Mouse (Mus musculus) MEL (cell line): ENCODE measurements around the gene Duoxa2. TPM values are rescaled to one million over a fixed set of nuclear protein-coding genes. Genes with fewer than 3 reads are reported as not detected.

Experiments
- DNase-seq: peaks from one replicate; pipeline ENCODE4 v3.0.0; 2011; ENCODE audit warnings: low read depth, low spot score
- H3K27ac ChIP-seq: 2 replicates; pipeline ENCODE4 v1.5.1; 2012; ENCODE audit warnings: low read depth, mild to moderate bottlenecking, control low read depth, low read length, moderate library complexity; ENCODE audit not compliant: control insufficient read depth
- H3K27me3 ChIP-seq, 2 experiments: fragments of 150-350 bp in 1 of 2; sonication (generic) in 1 of 2; 2 replicates each; pipeline ENCODE4 v1.6.1; 2012; ENCODE audit warnings: low read length in 2 of 2, mild to moderate bottlenecking in 2 of 2, improper control_type of control experiment in 1 of 2, moderate library complexity in 1 of 2; ENCODE audit not compliant: insufficient read depth in 2 of 2, control insufficient read depth in 1 of 2
- H3K36me3 ChIP-seq, 2 experiments: 2 replicates each; pipeline ENCODE4 v1.6.1; 2012 to 2014; ENCODE audit warnings: low read length in 2 of 2, improper control_type of control experiment in 1 of 2, inconsistent platforms in 1 of 2, mild to moderate bottlenecking in 1 of 2; ENCODE audit not compliant: insufficient read depth in 2 of 2, control insufficient read depth in 1 of 2
- H3K4me1 ChIP-seq, 2 experiments: fragments of 150-350 bp in 1 of 2; sonication (generic) in 1 of 2; 2 replicates each; pipeline ENCODE4 v1.6.1; 2012; ENCODE audit warnings: low read length in 2 of 2, improper control_type of control experiment in 1 of 2, mild to moderate bottlenecking in 1 of 2; ENCODE audit not compliant: insufficient read depth in 2 of 2, control insufficient read depth in 1 of 2
- H3K4me3 ChIP-seq, 2 experiments: fragments of 150-350 bp in 1 of 2; sonication (generic) in 1 of 2; 2 replicates each; pipeline ENCODE4 v1.5.1; 2012; ENCODE audit warnings: low read depth in 2 of 2, low read length in 2 of 2, mild to moderate bottlenecking in 2 of 2, moderate library complexity in 2 of 2, control low read depth in 1 of 2, improper control_type of control experiment in 1 of 2; ENCODE audit not compliant: control insufficient read depth in 1 of 2, insufficient read depth in 1 of 2
- H3K79me2 ChIP-seq: 2 replicates; pipeline ENCODE4 v1.6.1; 2012; ENCODE audit warnings: mild to moderate bottlenecking, low read length, moderate library complexity; ENCODE audit not compliant: control insufficient read depth, poor library complexity, insufficient read depth
- H3K9ac ChIP-seq: 2 replicates; pipeline ENCODE4 v1.6.1; 2012; ENCODE audit warnings: low read depth, mild to moderate bottlenecking, control low read depth, low read length, moderate library complexity; ENCODE audit not compliant: control insufficient read depth, poor library complexity, severe bottlenecking
- H3K9me3 ChIP-seq: fragments of 150-350 bp; sonication (generic); replicated peaks from 2 replicates; pipeline ENCODE4 v1.6.1; 2012; ENCODE audit warnings: mild to moderate bottlenecking, low read length, improper control_type of control experiment, moderate library complexity; ENCODE audit not compliant: insufficient read depth
- CHD2 ChIP-seq: IDR thresholded peaks from 2 replicates; pipeline ENCODE4 v1.6.1; 2011; ENCODE audit warnings: low read length, improper control_type of control experiment
- CTCF ChIP-seq, 3 experiments: IDR thresholded peaks in 2 of 3; conservative IDR thresholded peaks in 1 of 3; 2 replicates each; pipeline ENCODE4 v1.5.1; 2011 to 2012; ENCODE audit warnings: low read length in 3 of 3, low read depth in 2 of 3, mild to moderate bottlenecking in 2 of 3, improper control_type of control experiment in 1 of 3, inconsistent platforms in 1 of 3, mixed read lengths in 1 of 3, moderate library complexity in 1 of 3; ENCODE audit not compliant: control insufficient read depth in 1 of 3, insufficient read depth in 1 of 3, poor library complexity in 1 of 3, severe bottlenecking in 1 of 3
- E2F4 ChIP-seq: IDR thresholded peaks from 2 replicates; pipeline ENCODE4 v1.6.1; 2011; ENCODE audit warnings: low read depth, low read length, improper control_type of control experiment, borderline replicate concordance
- ELF1 ChIP-seq: IDR thresholded peaks from 2 replicates; pipeline ENCODE4 v1.6.1; 2014; ENCODE audit warnings: low read depth, mild to moderate bottlenecking, inconsistent platforms, low read length, improper control_type of control experiment, moderate library complexity
- HCFC1 ChIP-seq: IDR thresholded peaks from 2 replicates; pipeline ENCODE4 v1.6.1; 2012; ENCODE audit warnings: low read depth, mild to moderate bottlenecking, inconsistent platforms, low read length, improper control_type of control experiment, moderate library complexity
- KAT2A ChIP-seq: conservative IDR thresholded peaks from 2 replicates; pipeline ENCODE4 v1.6.1; 2012; ENCODE audit warnings: low read depth, low read length, improper control_type of control experiment, inconsistent platforms
- MAFK ChIP-seq: IDR thresholded peaks from 2 replicates; pipeline ENCODE4 v1.6.1; 2011; ENCODE audit warnings: low read depth, mild to moderate bottlenecking, low read length, improper control_type of control experiment, borderline replicate concordance
- MAX ChIP-seq: IDR thresholded peaks from 2 replicates; pipeline ENCODE4 v1.6.1; 2011; ENCODE audit warnings: low read length, improper control_type of control experiment
- MEF2A ChIP-seq: IDR thresholded peaks from 2 replicates; pipeline ENCODE4 v1.6.1; 2014; ENCODE audit warnings: low read depth, mild to moderate bottlenecking, inconsistent platforms, low read length, improper control_type of control experiment; ENCODE audit not compliant: poor library complexity, insufficient replicate concordance, severe bottlenecking; ENCODE audit errors: extremely low read depth
- MYC ChIP-seq: IDR thresholded peaks from 2 replicates; pipeline ENCODE4 v1.6.1; 2011; ENCODE audit warnings: low read depth, mild to moderate bottlenecking, low read length, improper control_type of control experiment, moderate library complexity
- NELFE ChIP-seq: IDR thresholded peaks from 2 replicates; pipeline ENCODE4 v1.6.1; 2011; ENCODE audit warnings: low read depth, low read length, improper control_type of control experiment
- NRF1 ChIP-seq: IDR thresholded peaks from 2 replicates; pipeline ENCODE4 v1.6.1; 2014; ENCODE audit warnings: low read depth, mild to moderate bottlenecking, inconsistent platforms, low read length, improper control_type of control experiment, moderate library complexity; ENCODE audit not compliant: poor library complexity, insufficient read depth, severe bottlenecking
- POLR2AphosphoS2 ChIP-seq: IDR thresholded peaks from 2 replicates; pipeline ENCODE4 v1.6.1; 2011; ENCODE audit warnings: low read length, improper control_type of control experiment
- POLR2AphosphoS5 ChIP-seq: IDR thresholded peaks from 2 replicates; pipeline ENCODE4 v1.6.1; 2012; ENCODE audit warnings: low read depth, borderline replicate concordance, mild to moderate bottlenecking, inconsistent platforms, low read length, moderate library complexity, mixed read lengths
- SIN3A ChIP-seq: IDR thresholded peaks from 2 replicates; pipeline ENCODE4 v1.6.1; 2012; ENCODE audit warnings: low read length, improper control_type of control experiment, inconsistent platforms
- ZKSCAN1 ChIP-seq: IDR thresholded peaks from 2 replicates; pipeline ENCODE4 v1.6.1; 2012; ENCODE audit warnings: low read depth, mild to moderate bottlenecking, inconsistent platforms, low read length, improper control_type of control experiment, moderate library complexity
- ZMIZ1 ChIP-seq: IDR thresholded peaks from 2 replicates; pipeline ENCODE4 v1.6.1; 2012; ENCODE audit warnings: low read depth, mild to moderate bottlenecking, inconsistent platforms, low read length, improper control_type of control experiment, moderate library complexity
- polyA plus RNA-seq, 2 experiments: library from polyadenylated mRNA; stranded (reverse) in 1 of 2; unstranded in 1 of 2; fragments of >175 nt in 1 of 2; fragments of >200 nt in 1 of 2; gene quantifications; 2 replicates each; pipeline versions ENCODE4 v1.2.1 to v1.2.4; 2012; ENCODE audit warnings: low replicate concordance in 2 of 2, low read depth in 1 of 2; ENCODE audit not compliant: insufficient read length in 2 of 2, insufficient read depth in 1 of 2, missing spikeins in 1 of 2
- total RNA-seq: library from RNA; depleted of rRNA; stranded (reverse); fragments of 300-350 nt; gene quantifications from 2 replicates; pipeline ENCODE4 v1.2.3, GENCODE M21; 2012; rRNA removed

The Duoxa2 gene
- not detected in 2 replicates for total RNA-seq
- polyA plus RNA-seq = not detected

GRCm38 (mm10) chr2:122298596-122299490 lies at the start of gene Duoxa2:
Gene Duoxa2 (plus strand): TSS chr2:122298900.
- Histone ChIP-seq H3K27ac (no peak within 1 kb of the TSS), H3K9ac (no peak within 1 kb of the TSS), H3K4me3 (no peak within 1 kb of the TSS), H3K9me3 (no peaks in the 10 kb centered on the region), H3K27me3 (no peaks in the 10 kb centered on the region), H3K36me3 (no peaks in the 10 kb centered on the region), H3K79me2 (no peaks in the 10 kb centered on the region), H3K4me1 (no peaks in the 10 kb centered on the region)
- no peak for TF ChIP-seq CHD2
- no peak for TF ChIP-seq HCFC1
- no peak for TF ChIP-seq SIN3A
- no peak for TF ChIP-seq ZMIZ1
- no peak for TF ChIP-seq MAX
- TF ChIP-seq POLR2AphosphoS5 = no peak
- no peak for TF ChIP-seq ELF1
- TF ChIP-seq MAFK = no peak
- TF ChIP-seq E2F4 = no peak
- TF ChIP-seq KAT2A = no peak
- no peak for TF ChIP-seq MYC
- DNase-seq = no peak

- TF ChIP-seq E2F4 (no peak), ELF1 (no peak), NRF1 (no peak), ZKSCAN1 (no peak), POLR2AphosphoS2 (no peak), CTCF (IDR thresholded peaks at IDR 0.05 in 2 of 3, conservative IDR thresholded peaks at IDR 0.05 in 1 of 3; ENCODE audit: control insufficient read depth in 1 of 3, insufficient read depth in 1 of 3, low read depth in 2 of 3, low read length in 3 of 3, poor library complexity in 1 of 3, severe bottlenecking in 1 of 3) (no peak), MEF2A (no peak), NELFE (no peak), MAFK (no peak)
- Histone ChIP-seq H3K79me2 (no peaks in the 10 kb centered on the region), H3K27ac (no peak overlapping the region), H3K27me3 (no peaks in the 10 kb centered on the region), H3K4me1 (no peaks in the 10 kb centered on the region), H3K36me3 (peaks cover 0 to 4% of the 10 kb centered on the region in 2 experiments; a peak in 2 of 4 replicates), H3K4me3 (no peak overlapping the region), H3K9me3 (no peaks in the 10 kb centered on the region), H3K9ac (no peak overlapping the region)
- DNase-seq = no peak
Measured at GRCm38 (mm10) chr2:122255997-122256396, 42.7 kb upstream of the Duoxa2 start.
